Mouse (Mus musculus): ENCODE data around the gene Fat4.
A peak's percentile ranks its signal among the peaks of the same experiment; 100 is the strongest.

DNA sequence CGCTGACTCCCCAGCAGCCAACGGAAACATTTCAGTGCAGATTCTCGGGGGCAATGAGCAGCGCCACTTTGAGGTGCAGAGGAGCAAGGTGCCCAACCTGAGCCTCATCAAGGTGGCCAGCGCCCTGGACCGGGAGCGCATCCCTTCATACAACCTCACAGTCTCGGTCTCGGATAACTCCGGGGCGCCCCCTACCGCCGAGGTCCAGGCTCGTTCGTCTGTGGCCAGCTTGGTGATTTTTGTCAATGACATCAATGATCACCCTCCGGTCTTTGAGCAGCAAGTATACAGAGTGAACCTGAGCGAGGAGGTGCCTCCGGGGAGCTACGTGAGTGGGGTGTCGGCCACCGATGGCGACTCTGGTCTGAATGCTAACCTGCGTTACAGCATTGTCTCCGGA lies 1.4 kb downstream of the Fat4 start:
- peak; percentile 4; the same call in 1 of the 2 replicates for TF ChIP-seq CTCF (IDR thresholded peaks at IDR 0.05; ENCODE audit: control insufficient read depth, insufficient read depth, low read length)
- no peak for TF ChIP-seq POLR2A (IDR thresholded peaks at IDR 0.05; ENCODE audit: borderline replicate concordance, control insufficient read depth, low read depth, low read length)
